Comparison of ENCODE assay signal across 8 mouse cellular contexts in the genomic region with DNA sequence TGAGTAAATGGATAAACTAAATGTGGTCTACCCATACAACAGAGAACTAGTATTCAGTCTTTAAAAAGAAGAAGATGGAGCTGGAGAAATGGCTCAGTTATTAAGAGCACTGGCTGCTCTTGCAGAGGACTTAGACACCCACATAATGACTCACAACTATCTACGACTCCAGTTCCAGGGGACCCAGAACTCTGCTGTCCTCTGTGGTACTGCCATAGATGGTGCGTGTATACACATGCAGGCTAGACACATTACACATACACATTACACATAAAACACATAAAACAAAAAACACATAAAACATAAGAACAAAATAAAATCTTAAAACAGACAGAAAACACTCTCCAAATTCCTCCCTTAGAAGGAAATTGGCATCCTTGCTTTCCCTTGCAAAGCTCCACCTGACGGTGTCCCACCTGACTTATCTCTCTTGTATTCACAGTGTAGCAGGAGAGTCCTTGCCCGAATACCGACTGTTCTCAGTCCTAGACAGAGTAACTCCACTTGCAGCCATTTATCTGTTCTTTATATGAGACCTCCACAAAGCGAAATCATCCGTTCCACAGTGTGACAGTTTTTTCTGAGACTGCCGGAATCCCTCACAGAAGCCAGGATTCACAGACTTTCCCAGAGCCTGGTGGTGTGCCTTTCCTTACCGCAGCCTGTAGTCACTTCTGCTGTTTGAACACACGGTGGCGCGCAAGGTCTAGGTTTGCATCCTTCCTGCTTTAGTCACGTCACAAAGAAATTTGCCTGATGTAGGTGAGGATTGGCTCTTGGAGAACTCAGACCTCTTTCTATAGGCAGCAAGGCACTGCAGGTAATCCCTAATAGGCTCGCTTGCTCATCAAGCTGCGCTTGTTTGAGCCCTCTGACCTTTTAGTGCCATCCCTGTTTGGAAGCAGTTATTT. TPM values are rescaled to one million over a fixed set of nuclear protein-coding genes. Genes with fewer than 3 reads are reported as not detected.
DNase-seq lines count a peak whose midpoint lies in the region; ATAC-seq and TF ChIP-seq lines count a peak whose summit lies in the region.

No protein-coding gene starts in this region.

- peak; percentile 72 for DNase-seq in gastrocnemius, adult 2 months
- DNase-seq in induced T-regulatory cell, adult 2 months (ENCODE audit: low read depth) = peak; percentile 95
- DNase-seq in left cerebral cortex, adult 8-10 months (ENCODE audit: low spot score in 2 of 2) = peak; percentile 46 to 67
- peak; percentile 79 for DNase-seq in right cerebral cortex, postnatal 14 days
- DNase-seq in yolk sac, embryonic 10.5 days (ENCODE audit: low spot score) = peak; percentile 72

- H3K4me3 ChIP-seq in gastrocnemius, adult 2 months = no peak overlapping the region

- TF ChIP-seq CTCF in gastrocnemius, adult 2 months (IDR thresholded peaks at IDR 0.05) = peak; percentile 91

- ATAC-seq in activated CD4-positive, CD25-positive, alpha-beta regulatory T cell, adult 4 months = peak; percentile 98
- peak; percentile 99 for ATAC-seq in common myeloid progenitor, adult 5-6 weeks (replicated peaks; ENCODE audit: low read depth, poor library complexity, severe bottlenecking)
- ATAC-seq in megakaryocyte progenitor cell, adult 5-6 weeks (replicated peaks; ENCODE audit: poor library complexity) = peak; percentile 100

- H3K27ac ChIP-seq in gastrocnemius, adult 2 months = no peak overlapping the region

- intact Hi-C loops in gastrocnemius, adult 2 months (cut with DNase I) = loop anchor here (2.0 to 5.0 kb wide), 3 partner anchors 250 to 506 kb away; partner anchors contain the start of gene U2af2

RNA-seq across cellular contexts. Expression of gene Syt5, which starts 9.2 kb away (rescaled TPM):
- polyA plus RNA-seq in activated CD4-positive, CD25-positive, alpha-beta regulatory T cell, adult 4 months (2017; shearing (Covaris generic)) = not detected
- not detected in 2 replicates for total RNA-seq in common myeloid progenitor, adult 5-6 weeks (2017)
- not detected for total RNA-seq in gastrocnemius, adult 2 months (2021)
- total RNA-seq in left cerebral cortex, adult 8-10 months (2022) = 100 to 1,000 TPM; 251 to 286 (median 266) TPM
- total RNA-seq in megakaryocyte progenitor cell, adult 5-6 weeks (2015) = not detected in 2 replicates
- total RNA-seq in megakaryocyte progenitor cell, adult 5-6 weeks (2017) = not detected in 2 replicates

RNA-seq across cellular contexts. Expression of gene Dnaaf3, which starts 24.3 kb away (rescaled TPM):
- polyA plus RNA-seq in activated CD4-positive, CD25-positive, alpha-beta regulatory T cell, adult 4 months (2017; shearing (Covaris generic)) = 1 to 10 TPM in 1 of 2 experiments, under 1 TPM in 1; 0.93 to 1.6 TPM
- total RNA-seq in common myeloid progenitor, adult 5-6 weeks (2017) = 1.6 TPM in 1 of 2 replicates, not detected in the other
- not detected for total RNA-seq in gastrocnemius, adult 2 months (2021)
- under 1 TPM; 0.22 to 0.79 (median 0.30) TPM for total RNA-seq in left cerebral cortex, adult 8-10 months (2022)
- total RNA-seq in megakaryocyte progenitor cell, adult 5-6 weeks (2015) = 0.59 and 0.95 TPM in 2 replicates
- 1.3 and 1.4 TPM in 2 replicates for total RNA-seq in megakaryocyte progenitor cell, adult 5-6 weeks (2017)

RNA-seq across cellular contexts. Expression of gene Tnni3, which starts 32.5 kb away (rescaled TPM):
- polyA plus RNA-seq in activated CD4-positive, CD25-positive, alpha-beta regulatory T cell, adult 4 months (2017; shearing (Covaris generic)) = 1 to 10 TPM; 1.7 to 3.6 TPM
- 0.87 and 1.9 TPM in 2 replicates for total RNA-seq in common myeloid progenitor, adult 5-6 weeks (2017)
- total RNA-seq in gastrocnemius, adult 2 months (2021) = under 1 TPM in 1 of 2 experiments, not detected in 1; 0.41 TPM
- 1 to 10 TPM; 1.9 to 4.5 (median 4.1) TPM for total RNA-seq in left cerebral cortex, adult 8-10 months (2022)
- 4.8 and 5.2 TPM in 2 replicates for total RNA-seq in megakaryocyte progenitor cell, adult 5-6 weeks (2015)
- 2.1 and 6.0 TPM in 2 replicates for total RNA-seq in megakaryocyte progenitor cell, adult 5-6 weeks (2017)

RNA-seq across cellular contexts. Expression of gene Tnnt1, which starts 40.3 kb away (rescaled TPM):
- 10 to 100 TPM in 1 of 2 experiments, 1 to 10 TPM in 1; 4.9 to 10.4 TPM for polyA plus RNA-seq in activated CD4-positive, CD25-positive, alpha-beta regulatory T cell, adult 4 months (2017; shearing (Covaris generic))
- total RNA-seq in common myeloid progenitor, adult 5-6 weeks (2017) = 6.1 and 6.6 TPM in 2 replicates
- 1,000 to 10,000 TPM in 1 of 2 experiments, 100 to 1,000 TPM in 1; 398 to 1,232 TPM for total RNA-seq in gastrocnemius, adult 2 months (2021)
- total RNA-seq in left cerebral cortex, adult 8-10 months (2022) = 10 to 100 TPM in 1 of 4 experiments, 1 to 10 TPM in 3; 7.5 to 10.9 (median 8.2) TPM
- 5.6 and 8.0 TPM in 2 replicates for total RNA-seq in megakaryocyte progenitor cell, adult 5-6 weeks (2015)
- 16.5 and 17.4 TPM in 2 replicates for total RNA-seq in megakaryocyte progenitor cell, adult 5-6 weeks (2017)

RNA-seq across cellular contexts. Expression of gene Ptprh, which starts 47.3 kb away (rescaled TPM):
- polyA plus RNA-seq in activated CD4-positive, CD25-positive, alpha-beta regulatory T cell, adult 4 months (2017; shearing (Covaris generic)) = not detected
- total RNA-seq in common myeloid progenitor, adult 5-6 weeks (2017) = not detected in 2 replicates
- total RNA-seq in gastrocnemius, adult 2 months (2021) = not detected
- total RNA-seq in left cerebral cortex, adult 8-10 months (2022) = 1 to 10 TPM in 3 of 4 experiments, under 1 TPM in 1; 0.79 to 1.7 (median 1.3) TPM
- not detected in 2 replicates for total RNA-seq in megakaryocyte progenitor cell, adult 5-6 weeks (2015)
- total RNA-seq in megakaryocyte progenitor cell, adult 5-6 weeks (2017) = not detected in 2 replicates

Comparison
In these comparisons a context has a peak if more than half of its experiments do, and no peak if none do; other contexts are left out.
1. RNA of gene Syt5, which starts 9.2 kb away (total RNA-seq): 251 to 286 TPM in left cerebral cortex, adult 8-10 months; not detected in gastrocnemius, adult 2 months, not detected in common myeloid progenitor, adult 5-6 weeks and not detected in megakaryocyte progenitor cell, adult 5-6 weeks; every median in the first group is over 100 times any median in the second.
2. Peak in every context shown above with its lines, with median percentiles within 50 percentile points of each other: ATAC-seq and DNase-seq.